Mouse (Mus musculus) olfactory bulb, adult 2 months (tissue): ENCODE measurements around the gene Atp2a2.

Experiments
- CTCF ChIP-seq: fragments of 200-500 bp; IDR thresholded peaks from 2 replicates; pipeline ENCODE4 v1.5.1; 2012; ENCODE audit warnings: low read depth, mild to moderate bottlenecking, low read length, moderate library complexity; ENCODE audit not compliant: insufficient read depth
- POLR2A ChIP-seq: fragments of 200-500 bp; IDR thresholded peaks from 2 replicates; pipeline ENCODE4 v1.6.1; 2012; ENCODE audit warnings: mild to moderate bottlenecking, low read depth, low read length, moderate library complexity; ENCODE audit not compliant: insufficient read depth

DNA sequence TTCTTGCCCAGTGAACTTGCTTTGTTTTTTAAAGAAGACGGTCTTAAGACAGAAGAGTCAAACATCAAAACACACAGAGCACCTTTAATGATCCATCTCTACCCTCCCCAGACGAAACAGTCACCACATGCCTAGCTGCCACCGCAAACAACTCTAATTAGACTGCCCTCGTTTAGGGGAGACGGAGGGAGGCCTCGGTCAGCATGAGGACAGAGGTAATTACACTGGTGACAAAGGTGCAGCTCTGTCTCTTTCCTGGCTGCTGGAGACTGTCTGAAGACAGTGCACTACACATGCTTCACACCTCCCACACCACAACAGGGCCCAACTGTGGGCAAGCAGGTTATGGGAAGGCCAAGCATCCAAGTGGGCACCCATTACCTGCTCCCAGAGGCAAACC lies 45.8 kb upstream of the Atp2a2 start:
- TF ChIP-seq CTCF (no peak), POLR2A (no peak)
